Mouse (Mus musculus) hindbrain, embryonic 13.5 days (tissue): Measurements from ENCODE around the gene Ripor2. TPM values are rescaled to one million over a fixed set of nuclear protein-coding genes. Genes with fewer than 3 reads are reported as not detected.

ENCODE experiments used
- ATAC-seq: fragments of 200-750 bp; cut with Nextera tagmentation; 2 replicates; pipeline ENCODE4 v1.8.0; 2017; ENCODE audit warnings: moderate TSS enrichment; ENCODE audit not compliant: low FRiP score
- H3K27ac ChIP-seq: fragments of 300-500 bp; sonication (generic); 2 replicates; pipeline ENCODE4 v1.5.1; 2015; ENCODE audit warnings: inconsistent platforms, mild to moderate bottlenecking, moderate library complexity
- H3K27me3 ChIP-seq: fragments of 300-500 bp; sonication (generic); 2 replicates; pipeline ENCODE4 v1.6.1; 2015; ENCODE audit warnings: mild to moderate bottlenecking, inconsistent platforms
- H3K36me3 ChIP-seq: fragments of 300-500 bp; sonication (generic); 2 replicates; pipeline ENCODE4 v1.6.1; 2015; ENCODE audit warnings: mild to moderate bottlenecking, inconsistent platforms
- H3K4me1 ChIP-seq: fragments of 300-500 bp; sonication (generic); replicated peaks from 2 replicates; pipeline ENCODE4 v1.6.1; 2015; ENCODE audit warnings: inconsistent platforms
- H3K4me2 ChIP-seq: fragments of 300-500 bp; sonication (generic); 2 replicates; pipeline ENCODE4 v1.6.1; 2015; ENCODE audit warnings: inconsistent platforms, mild to moderate bottlenecking, moderate library complexity
- H3K4me3 ChIP-seq: fragments of 300-500 bp; sonication (generic); 2 replicates; pipeline ENCODE4 v1.5.1; 2015; ENCODE audit warnings: mild to moderate bottlenecking, inconsistent platforms
- H3K9ac ChIP-seq: fragments of 300-500 bp; sonication (generic); 2 replicates; pipeline ENCODE4 v1.6.1; 2015; ENCODE audit warnings: mild to moderate bottlenecking, inconsistent platforms
- H3K9me3 ChIP-seq: fragments of 300-500 bp; sonication (generic); 2 replicates; pipeline ENCODE4 v1.6.1; 2016; ENCODE audit warnings: inconsistent platforms
- WGBS: fragments of 180-500 bp; shearing (Covaris S2); methylation state at CpG from one replicate; pipeline ENCODE4 v1.1.7; 2015; 5-methylcytosine and 5-hydroxymethylcytosine counted together
- polyA plus RNA-seq: library from polyadenylated mRNA; unstranded; fragments of >200 nt; fragmentation: Nextera tagmentation; extraction: Ambion mirVana; gene quantifications from 2 replicates; pipeline ENCODE4 v1.2.1, GENCODE M21; 2015

The Ripor2 gene
- 22.2 and 24.1 TPM in 2 replicates for polyA plus RNA-seq

GRCm38 (mm10) chr13:24581833-24582232 is at the start of gene Ripor2:
Ripor2 (plus strand) TSS chr13:24582189.
- Histone ChIP-seq H3K27ac (peak within 1 kb of the TSS; percentile 50), H3K27me3 (no peaks in the 10 kb centered on the region), H3K9ac (no peak within 1 kb of the TSS), H3K4me2 (no peak within 1 kb of the TSS), H3K9me3 (no peaks in the 10 kb centered on the region), H3K4me3 (no peak within 1 kb of the TSS), H3K36me3 (no peaks in the 10 kb centered on the region), H3K4me1 (peaks cover 17% of the 10 kb centered on the region)
- WGBS, result 57% methylated on average over 10 of the region's 10 CpGs
- no peak for ATAC-seq

- Histone ChIP-seq H3K27ac (no peak overlapping the region), H3K9me3 (no peaks in the 10 kb centered on the region), H3K27me3 (no peaks in the 10 kb centered on the region), H3K36me3 (no peaks in the 10 kb centered on the region), H3K4me1 (no peaks in the 10 kb centered on the region), H3K9ac (no peak overlapping the region), H3K4me2 (no peak overlapping the region), H3K4me3 (no peak overlapping the region)
- WGBS, result 89% methylated on average over 6 of the region's 6 CpGs
- no peak for ATAC-seq
Measured at GRCm38 (mm10) chr13:24536531-24537167, 45.3 kb upstream of the Ripor2 start.

GRCm38 (mm10) chr13:24538012-24538411 is 44.0 kb upstream of the Ripor2 start:
- ATAC-seq, result no peak
- no peak overlapping the region for H3K4me3 ChIP-seq
- no peaks in the 10 kb centered on the region for H3K9me3 ChIP-seq
- no peaks in the 10 kb centered on the region for H3K36me3 ChIP-seq
- H3K27me3 ChIP-seq, result no peaks in the 10 kb centered on the region
- no peaks in the 10 kb centered on the region for H3K4me1 ChIP-seq
- H3K9ac ChIP-seq, result no peak overlapping the region
- 85% methylated on average over 2 of the region's 2 CpGs for WGBS
- no peak overlapping the region for H3K27ac ChIP-seq
- H3K4me2 ChIP-seq, result no peak overlapping the region

DNA sequence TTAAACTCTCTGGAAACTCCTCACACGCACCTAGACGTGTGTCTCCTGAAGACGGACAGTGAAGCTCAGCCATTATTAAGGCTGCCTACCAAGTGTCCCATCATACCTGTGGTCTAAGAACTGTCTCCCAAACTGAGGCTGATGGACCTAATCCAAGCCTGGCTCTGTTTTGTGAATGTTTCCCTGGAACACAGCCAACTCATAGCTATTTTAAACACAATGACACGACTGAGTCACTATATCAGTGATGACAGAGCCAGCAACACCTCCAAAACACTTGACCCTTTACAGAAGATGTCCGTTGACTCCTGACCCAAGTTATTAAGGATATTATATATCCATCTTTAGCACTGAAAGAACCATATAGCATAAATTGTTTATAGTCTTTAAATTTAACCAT is 43.0 kb upstream of the Ripor2 start:
- H3K4me2 ChIP-seq, result no peak overlapping the region
- no peak overlapping the region for H3K9ac ChIP-seq
- no peaks in the 10 kb centered on the region for H3K36me3 ChIP-seq
- WGBS, result 88% methylated on average over 5 of the region's 5 CpGs
- H3K4me1 ChIP-seq, result no peaks in the 10 kb centered on the region
- H3K4me3 ChIP-seq, result no peak overlapping the region
- H3K27ac ChIP-seq, result no peak overlapping the region
- no peaks in the 10 kb centered on the region for H3K9me3 ChIP-seq
- ATAC-seq, result no peak
- no peaks in the 10 kb centered on the region for H3K27me3 ChIP-seq

- Histone ChIP-seq H3K4me1 (peaks cover 9% of the 10 kb centered on the region; the same call in 1 of the 2 replicates), H3K4me2 (no peak overlapping the region), H3K27ac (no peak overlapping the region), H3K27me3 (no peaks in the 10 kb centered on the region), H3K9ac (no peak overlapping the region), H3K36me3 (no peaks in the 10 kb centered on the region), H3K4me3 (no peak overlapping the region), H3K9me3 (no peaks in the 10 kb centered on the region)
- 63% methylated on average over 1 of the region's 1 CpGs for WGBS
- ATAC-seq, result no peak
Measured at GRCm38 (mm10) chr13:24545677-24546076, 36.3 kb upstream of the Ripor2 start.

DNA sequence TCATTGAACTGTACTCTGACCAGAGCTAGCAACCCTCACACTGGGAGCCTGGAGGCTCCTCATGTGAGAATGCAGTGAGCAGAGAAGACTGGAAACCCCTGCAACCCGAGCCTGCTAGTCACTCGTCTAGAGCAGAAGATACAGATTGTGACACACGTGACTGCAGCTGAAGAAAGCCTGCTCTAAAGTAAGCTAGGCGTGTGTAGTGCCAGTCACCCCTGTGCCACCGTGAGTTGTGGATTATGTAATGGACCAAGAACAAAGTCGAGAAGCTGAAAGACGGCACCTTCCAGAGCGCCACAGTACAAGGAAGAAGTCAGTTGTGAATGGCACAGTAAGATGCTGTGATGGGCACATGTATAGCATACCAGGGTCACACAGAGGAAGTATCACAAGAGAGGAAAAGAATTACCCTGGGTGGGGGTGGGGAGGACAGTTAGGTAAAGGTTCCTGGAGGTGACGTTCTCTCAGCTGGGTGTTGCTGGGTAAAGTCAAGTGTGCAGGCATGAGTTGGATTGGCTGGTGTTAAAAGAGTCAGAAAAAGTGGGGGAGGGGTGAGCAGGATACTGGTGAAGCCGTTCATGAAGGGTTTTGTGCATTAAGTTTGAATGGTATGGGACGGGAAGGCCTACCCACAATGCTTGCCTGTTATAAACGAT is 35.1 kb upstream of the Ripor2 start:
- Histone ChIP-seq H3K4me1 (peaks cover 20% of the 10 kb centered on the region), H3K4me3 (no peak overlapping the region), H3K4me2 (no peak overlapping the region), H3K36me3 (no peaks in the 10 kb centered on the region), H3K9me3 (no peaks in the 10 kb centered on the region), H3K27me3 (no peaks in the 10 kb centered on the region), H3K9ac (no peak overlapping the region), H3K27ac (no peak overlapping the region)
- 90% methylated on average over 12 of the region's 12 CpGs for WGBS
- no peak for ATAC-seq

DNA sequence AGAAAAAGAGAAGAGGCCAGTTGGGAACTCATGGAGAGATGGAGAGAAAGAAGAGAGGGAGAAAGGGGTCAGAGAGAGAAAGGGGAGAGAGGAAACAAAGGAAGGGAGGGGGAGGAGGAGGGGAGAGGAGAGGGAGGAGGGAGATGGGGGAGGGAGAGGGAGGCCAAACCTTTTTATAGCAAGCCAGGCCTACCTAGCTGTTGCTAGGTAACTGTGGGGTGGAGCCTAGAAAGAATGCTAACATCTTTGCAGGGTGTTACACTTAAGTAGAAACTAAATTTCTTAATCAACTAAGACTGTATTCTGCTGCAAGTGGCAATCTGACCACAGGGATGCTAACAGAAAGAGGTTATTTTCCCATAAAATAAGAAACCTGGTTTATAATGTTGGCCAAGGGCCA is 33.1 kb upstream of the Ripor2 start:
- Histone ChIP-seq H3K9ac (no peak overlapping the region), H3K27me3 (no peaks in the 10 kb centered on the region), H3K36me3 (no peaks in the 10 kb centered on the region), H3K4me2 (no peak overlapping the region), H3K4me1 (peaks cover 24% of the 10 kb centered on the region), H3K27ac (no peak overlapping the region), H3K4me3 (no peak overlapping the region), H3K9me3 (no peaks in the 10 kb centered on the region)
- ATAC-seq, result no peak

DNA sequence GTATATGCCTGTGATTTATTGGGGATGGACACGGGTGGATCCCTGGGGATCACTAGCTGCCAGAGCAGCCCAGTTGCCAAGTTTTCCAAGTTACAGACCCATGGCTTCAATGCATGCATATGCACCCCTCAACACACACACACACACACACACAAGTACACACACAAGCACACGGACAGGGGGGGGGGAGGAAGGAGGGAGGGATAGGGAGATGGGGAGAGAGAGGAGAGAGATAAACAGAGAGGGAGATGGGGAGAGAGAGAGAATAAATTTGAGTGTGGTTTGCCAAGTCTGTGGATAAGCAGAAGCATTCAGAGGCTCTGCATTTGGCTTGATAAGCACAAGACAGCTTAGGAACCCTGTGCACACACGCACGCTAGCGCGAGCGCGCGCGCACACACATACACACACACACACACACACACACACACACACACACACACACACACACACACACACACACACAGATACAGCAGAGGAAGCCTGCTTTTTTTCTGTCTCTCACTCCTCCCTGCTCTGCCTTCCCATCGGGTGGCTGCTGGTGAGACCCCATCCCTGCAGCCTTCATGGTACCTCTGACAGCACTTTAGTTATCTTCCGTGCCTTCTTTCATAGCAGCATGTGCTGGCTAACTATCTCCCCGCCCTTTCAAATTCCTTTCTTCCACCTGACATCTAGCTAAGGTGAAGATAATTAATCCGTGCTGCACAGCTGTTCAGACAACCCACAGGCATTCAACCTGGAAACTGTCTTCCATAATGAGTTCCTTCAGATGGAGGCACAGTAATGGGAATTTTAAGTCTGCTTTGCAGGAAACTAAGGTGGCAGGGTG is 30.7 kb upstream of the Ripor2 start:
- Histone ChIP-seq H3K4me1 (peaks cover 24% of the 10 kb centered on the region), H3K4me2 (peak overlapping the region; percentile 15; the same call in 1 of the 2 replicates), H3K27ac (peak overlapping the region; percentile 65), H3K36me3 (no peaks in the 10 kb centered on the region), H3K9me3 (no peaks in the 10 kb centered on the region), H3K9ac (no peak overlapping the region), H3K27me3 (no peaks in the 10 kb centered on the region), H3K4me3 (no peak overlapping the region)
- WGBS, result 46% methylated on average over 6 of the region's 14 CpGs
- ATAC-seq, result peak; percentile 70

DNA sequence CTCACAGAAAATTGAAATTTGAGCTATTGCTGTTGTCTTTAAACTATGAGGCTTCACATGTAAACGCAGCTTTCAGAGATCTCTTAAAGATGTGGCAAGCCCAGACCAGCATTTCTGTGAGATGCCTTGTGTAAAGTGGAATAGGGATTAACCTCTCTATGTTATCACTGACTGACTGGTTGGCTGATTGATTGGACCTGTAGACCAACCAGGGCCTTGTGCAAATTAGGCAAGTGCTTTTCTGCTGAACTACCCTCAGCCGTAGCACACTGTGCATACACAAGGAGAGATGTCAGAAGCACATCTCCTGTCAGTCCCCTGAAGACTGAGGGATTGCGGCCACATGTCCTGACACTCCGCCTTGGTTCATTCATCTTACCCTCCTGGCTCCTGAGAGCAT is 29.9 kb upstream of the Ripor2 start:
- 47% methylated on average over 4 of the region's 4 CpGs for WGBS
- no peaks in the 10 kb centered on the region for H3K36me3 ChIP-seq
- no peak overlapping the region for H3K9ac ChIP-seq
- H3K27me3 ChIP-seq, result no peaks in the 10 kb centered on the region
- H3K9me3 ChIP-seq, result no peaks in the 10 kb centered on the region
- peaks cover 24% of the 10 kb centered on the region for H3K4me1 ChIP-seq
- peak; percentile 41; the same call in 1 of the 2 replicates for ATAC-seq
- no peak overlapping the region for H3K4me2 ChIP-seq
- H3K4me3 ChIP-seq, result no peak overlapping the region
- H3K27ac ChIP-seq, result peak overlapping the region; percentile 65

DNA sequence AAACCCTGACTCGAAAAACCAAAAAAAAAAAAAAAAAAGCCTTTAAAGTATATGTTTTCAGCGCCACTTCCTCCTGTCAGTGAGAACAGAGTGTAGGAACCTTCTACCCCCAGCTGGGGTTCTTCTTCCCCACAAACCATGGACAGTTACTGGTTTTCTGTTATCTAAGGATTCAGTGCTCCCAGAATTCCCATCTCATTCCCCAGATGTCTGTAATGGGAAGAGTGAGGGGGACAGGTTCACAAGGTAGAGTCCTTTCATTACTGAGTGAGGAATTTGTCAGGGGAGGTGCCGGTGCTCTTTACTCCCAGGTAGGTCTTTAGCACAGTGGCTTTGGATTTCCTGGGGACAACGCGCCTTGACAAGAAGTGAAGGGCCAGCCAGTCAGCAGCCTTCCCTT is 20.6 kb upstream of the Ripor2 start:
- ATAC-seq, result no peak
- H3K9ac ChIP-seq, result no peak overlapping the region
- no peak overlapping the region for H3K4me2 ChIP-seq
- 90% methylated on average over 5 of the region's 5 CpGs for WGBS
- no peaks in the 10 kb centered on the region for H3K9me3 ChIP-seq
- no peaks in the 10 kb centered on the region for H3K27me3 ChIP-seq
- H3K4me3 ChIP-seq, result no peak overlapping the region
- H3K36me3 ChIP-seq, result no peaks in the 10 kb centered on the region
- peaks cover 9% of the 10 kb centered on the region; the same call in 1 of the 2 replicates for H3K4me1 ChIP-seq
- no peak overlapping the region for H3K27ac ChIP-seq

- WGBS, result 83% methylated on average over 8 of the region's 8 CpGs
- Histone ChIP-seq H3K4me3 (no peak overlapping the region), H3K4me1 (peaks cover 9% of the 10 kb centered on the region; the same call in 1 of the 2 replicates), H3K9ac (no peak overlapping the region), H3K9me3 (no peaks in the 10 kb centered on the region), H3K27me3 (no peaks in the 10 kb centered on the region), H3K36me3 (no peaks in the 10 kb centered on the region), H3K27ac (no peak overlapping the region), H3K4me2 (no peak overlapping the region)
- no peak for ATAC-seq
Measured at GRCm38 (mm10) chr13:24564706-24565105, 17.3 kb upstream of the Ripor2 start.

GRCm38 (mm10) chr13:24565230-24565949 is 16.6 kb upstream of the Ripor2 start:
- no peak overlapping the region for H3K4me2 ChIP-seq
- 59% methylated on average over 8 of the region's 8 CpGs for WGBS
- H3K27me3 ChIP-seq, result no peaks in the 10 kb centered on the region
- H3K4me1 ChIP-seq, result peaks cover 9% of the 10 kb centered on the region; the same call in 1 of the 2 replicates
- no peaks in the 10 kb centered on the region for H3K36me3 ChIP-seq
- H3K27ac ChIP-seq, result peak overlapping the region; percentile 72
- no peaks in the 10 kb centered on the region for H3K9me3 ChIP-seq
- H3K9ac ChIP-seq, result no peak overlapping the region
- ATAC-seq, result peak; percentile 46
- no peak overlapping the region for H3K4me3 ChIP-seq
